Mouse (Mus musculus) liver, adult 2 months (tissue): ENCODE measurements around the gene Gpc3. TPM values are rescaled to one million over a fixed set of nuclear protein-coding genes. Genes with fewer than 3 reads are reported as not detected.

Experiments used
- DNase-seq: peaks from one replicate; pipeline ENCODE4 v3.0.0-alpha.2; 2011; ENCODE audit warnings: low read depth, low spot score; ENCODE audit errors: extremely low read depth
- H3K27ac ChIP-seq: fragments of 200-500 bp; replicated peaks from 2 replicates; pipeline ENCODE4 v1.5.1; 2012; ENCODE audit warnings: low read depth, mild to moderate bottlenecking, control low read depth, inconsistent platforms, low read length; ENCODE audit not compliant: insufficient read depth
- H3K27me3 ChIP-seq: fragments of 200-500 bp; 2 replicates; pipeline ENCODE4 v1.6.1; 2012; ENCODE audit warnings: mild to moderate bottlenecking, moderate library complexity, low read length, inconsistent platforms; ENCODE audit not compliant: control insufficient read depth, insufficient read depth
- H3K36me3 ChIP-seq: fragments of 200-500 bp; 2 replicates; pipeline ENCODE4 v1.6.1; 2012; ENCODE audit warnings: low read length, inconsistent platforms; ENCODE audit not compliant: control insufficient read depth, insufficient read depth
- H3K4me1 ChIP-seq: fragments of 200-500 bp; 2 replicates; pipeline ENCODE4 v1.6.1; 2011; ENCODE audit warnings: low read length; ENCODE audit not compliant: control insufficient read depth, insufficient read depth
- H3K4me3 ChIP-seq: fragments of 200-500 bp; 2 replicates; pipeline ENCODE4 v1.5.1; 2011; ENCODE audit warnings: low read depth, mild to moderate bottlenecking, control low read depth, low read length, moderate library complexity; ENCODE audit not compliant: insufficient read depth
- H3K79me2 ChIP-seq: fragments of 200-500 bp; 2 replicates; pipeline ENCODE4 v1.6.1; 2012; ENCODE audit warnings: inconsistent platforms, mild to moderate bottlenecking, low read length, moderate library complexity; ENCODE audit not compliant: control insufficient read depth, insufficient read depth
- H3K9ac ChIP-seq: fragments of 200-500 bp; 2 replicates; pipeline ENCODE4 v1.6.1; 2012; ENCODE audit warnings: low read depth, mild to moderate bottlenecking, control low read depth, inconsistent platforms, low read length
- CTCF ChIP-seq: fragments of 200-500 bp; IDR thresholded peaks from 2 replicates; pipeline ENCODE4 v1.5.1; 2011; ENCODE audit warnings: low read depth, low read length, control low read depth
- POLR2A ChIP-seq: fragments of 200-500 bp; IDR thresholded peaks from 2 replicates; pipeline ENCODE4 v1.6.1; 2011; ENCODE audit warnings: low read length, control low read depth; ENCODE audit not compliant: insufficient read depth; ENCODE audit errors: extremely low read depth
- WGBS: fragments of 180-500 bp; shearing (Covaris S2); methylation state at CpG from one replicate; pipeline ENCODE4 v1.1.7; 2018; 5-methylcytosine and 5-hydroxymethylcytosine counted together
- polyA plus RNA-seq: library from polyadenylated mRNA; depleted of rRNA; stranded (reverse); fragments of >200 nt; gene quantifications from 2 replicates; pipeline ENCODE4 v1.2.3, GENCODE M21; 2012
- total RNA-seq: library from RNA; depleted of rRNA; stranded (reverse); fragments of >200 nt; gene quantifications from 2 replicates; pipeline ENCODE4 v1.2.3, GENCODE M21; 2014

The Gpc3 gene
- total and polyA plus RNA-seq, 2 experiments, result 0.65 to 0.86 TPM

DNA sequence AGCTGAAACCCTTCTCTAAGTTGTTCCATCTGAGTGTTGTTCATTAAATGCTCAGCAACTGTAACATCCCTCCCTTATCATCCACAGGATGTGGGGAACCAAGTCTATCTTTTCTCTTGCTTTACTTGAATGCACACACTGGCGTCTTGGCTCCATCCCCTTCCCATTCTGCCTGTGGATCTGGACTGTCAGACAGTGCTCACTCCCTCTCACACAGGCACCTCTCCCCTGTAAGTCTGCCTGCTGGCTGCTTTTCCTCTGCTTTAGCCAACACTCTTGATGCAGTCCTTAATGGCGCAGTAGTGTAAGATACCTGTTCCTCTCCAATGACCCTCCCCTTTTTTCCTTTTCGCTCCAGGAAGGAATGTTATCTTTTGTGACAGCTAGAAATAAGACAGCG, 331.7 kb downstream of the Gpc3 start:
- Histone ChIP-seq H3K27ac (no peak overlapping the region), H3K27me3 (no peaks in the 10 kb centered on the region), H3K9ac (no peak overlapping the region), H3K4me3 (no peak overlapping the region), H3K4me1 (no peaks in the 10 kb centered on the region), H3K36me3 (no peaks in the 10 kb centered on the region), H3K79me2 (no peaks in the 10 kb centered on the region)
- WGBS, result 73% methylated on average over 4 of the region's 4 CpGs
- DNase-seq, result no peak
- TF ChIP-seq POLR2A (no peak), CTCF (no peak)

GRCm38 (mm10) chrX:52281103-52281900, 332.4 kb downstream of the Gpc3 start:
- H3K27me3 ChIP-seq, result no peaks in the 10 kb centered on the region
- H3K36me3 ChIP-seq, result no peaks in the 10 kb centered on the region
- DNase-seq, result no peak
- no peak overlapping the region for H3K4me3 ChIP-seq
- no peak overlapping the region for H3K27ac ChIP-seq
- no peaks in the 10 kb centered on the region for H3K4me1 ChIP-seq
- TF ChIP-seq CTCF (no peak), POLR2A (no peak)
- no peak overlapping the region for H3K9ac ChIP-seq
- no peaks in the 10 kb centered on the region for H3K79me2 ChIP-seq
- 92% methylated on average over 6 of the region's 6 CpGs for WGBS

DNA sequence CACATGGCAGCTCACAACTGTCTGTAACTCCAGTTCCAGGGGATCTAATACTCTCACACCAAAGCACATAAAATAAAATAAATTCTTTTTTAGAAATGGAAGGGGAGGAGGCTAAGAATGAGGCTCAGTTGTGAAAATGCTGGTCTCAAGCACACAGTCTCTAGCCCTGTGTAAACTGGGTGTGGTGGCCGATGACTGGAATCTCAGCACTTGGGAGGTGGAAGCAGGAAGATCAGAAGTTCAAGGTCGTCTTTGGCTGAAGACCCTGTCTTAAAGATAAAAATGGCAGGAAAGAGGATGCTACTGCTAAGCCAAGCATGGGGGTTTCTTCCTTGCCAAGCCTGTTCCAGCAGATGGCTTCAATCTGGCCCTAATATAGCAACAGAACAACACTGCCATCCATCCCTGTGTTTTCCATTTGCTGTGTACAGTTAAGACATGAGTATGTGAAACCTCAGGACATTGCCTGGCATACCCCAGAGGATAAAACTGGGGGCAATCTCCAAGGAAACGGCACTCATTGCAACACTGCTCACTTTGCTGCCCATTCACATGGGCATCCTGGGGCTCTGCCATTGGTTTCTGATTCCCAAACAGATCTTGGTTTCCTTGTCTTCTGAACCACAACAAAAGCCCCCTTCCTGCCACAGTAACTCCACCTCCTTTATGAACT, 334.9 kb downstream of the Gpc3 start:
- no peak for DNase-seq
- no peak overlapping the region for H3K4me3 ChIP-seq
- no peaks in the 10 kb centered on the region for H3K36me3 ChIP-seq
- no peaks in the 10 kb centered on the region for H3K27me3 ChIP-seq
- WGBS, result 78% methylated on average over 3 of the region's 3 CpGs
- H3K79me2 ChIP-seq, result no peaks in the 10 kb centered on the region
- no peak overlapping the region for H3K9ac ChIP-seq
- no peak for TF ChIP-seq CTCF
- TF ChIP-seq POLR2A, result no peak
- no peak overlapping the region for H3K27ac ChIP-seq
- no peaks in the 10 kb centered on the region for H3K4me1 ChIP-seq

GRCm38 (mm10) chrX:52277599-52277998, 336.2 kb downstream of the Gpc3 start:
- DNase-seq, result no peak
- 57% methylated on average over 1 of the region's 1 CpGs for WGBS
- Histone ChIP-seq H3K9ac (no peak overlapping the region), H3K79me2 (no peaks in the 10 kb centered on the region), H3K4me1 (no peaks in the 10 kb centered on the region), H3K36me3 (no peaks in the 10 kb centered on the region), H3K27ac (no peak overlapping the region), H3K4me3 (no peak overlapping the region), H3K27me3 (no peaks in the 10 kb centered on the region)
- TF ChIP-seq POLR2A, result no peak
- no peak for TF ChIP-seq CTCF

- TF ChIP-seq POLR2A, result no peak
- peak; percentile 41 for DNase-seq
- H3K4me3 ChIP-seq, result no peak overlapping the region
- H3K27ac ChIP-seq, result no peak overlapping the region
- H3K4me1 ChIP-seq, result no peaks in the 10 kb centered on the region
- WGBS, result 15% methylated on average over 7 of the region's 7 CpGs
- H3K36me3 ChIP-seq, result no peaks in the 10 kb centered on the region
- H3K79me2 ChIP-seq, result no peaks in the 10 kb centered on the region
- H3K9ac ChIP-seq, result no peak overlapping the region
- no peaks in the 10 kb centered on the region for H3K27me3 ChIP-seq
Measured at GRCm38 (mm10) chrX:52273016-52273415, 340.7 kb downstream of the Gpc3 start.

GRCm38 (mm10) chrX:52261991-52262390, 351.8 kb downstream of the Gpc3 start:
- Histone ChIP-seq H3K27ac (no peak overlapping the region), H3K27me3 (no peaks in the 10 kb centered on the region), H3K9ac (no peak overlapping the region), H3K4me3 (no peak overlapping the region), H3K79me2 (no peaks in the 10 kb centered on the region), H3K36me3 (no peaks in the 10 kb centered on the region), H3K4me1 (no peaks in the 10 kb centered on the region; the same call in 1 of the 2 replicates)
- no peak for DNase-seq
- 87% methylated on average over 11 of the region's 11 CpGs for WGBS
- TF ChIP-seq CTCF (no peak), POLR2A (no peak)
